Mouse (Mus musculus) spleen, adult 2 months (tissue): Measurements from ENCODE around the gene Atg3.

ENCODE experiments used
- CTCF ChIP-seq: fragments of 200-500 bp; IDR thresholded peaks from 2 replicates; pipeline ENCODE4 v1.5.1; 2011; ENCODE audit warnings: mild to moderate bottlenecking, inconsistent platforms; ENCODE audit not compliant: insufficient read depth, insufficient read length, insufficient replicate concordance; ENCODE audit errors: extremely low read depth
- POLR2A ChIP-seq: fragments of 200-500 bp; IDR thresholded peaks from 2 replicates; pipeline ENCODE4 v1.6.1; 2011; ENCODE audit warnings: low read depth, low read length, inconsistent platforms

DNA sequence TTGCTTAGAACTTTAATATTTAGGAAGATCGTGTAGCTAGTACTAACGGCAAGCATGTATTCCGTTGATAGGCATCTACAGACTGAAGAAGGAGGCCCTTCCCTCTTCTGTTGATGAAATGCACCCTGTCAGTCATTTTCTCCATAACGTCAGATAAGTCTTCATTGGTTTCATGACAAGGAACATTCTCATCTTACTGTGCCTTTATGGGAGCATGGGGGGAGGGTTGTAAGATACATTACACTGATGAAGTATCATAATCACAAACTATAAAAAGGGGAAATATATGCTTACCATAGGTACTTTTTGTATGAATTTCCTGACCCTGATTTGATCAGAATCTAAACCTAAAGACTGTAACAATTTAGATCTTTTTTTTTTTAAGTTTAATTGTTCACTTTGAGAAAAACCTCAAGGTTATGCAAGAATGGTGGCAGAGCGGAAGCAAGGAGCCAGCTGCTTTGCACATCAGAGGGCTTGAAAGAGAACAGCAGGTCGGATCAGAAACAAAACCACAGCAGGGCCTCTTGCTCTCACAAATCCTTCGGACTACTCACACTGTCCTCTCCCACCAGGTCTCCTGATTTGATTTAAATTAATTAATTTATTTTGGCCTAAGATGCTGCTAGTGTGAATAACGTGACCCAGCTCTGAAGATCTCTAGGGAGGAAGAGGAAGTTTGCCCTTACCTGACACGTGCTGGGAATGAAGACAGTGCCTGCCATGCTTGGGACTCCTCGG is 65.2 kb downstream of the Atg3 start, which contains the start of gene Btla:
- TF ChIP-seq CTCF: no peak
- TF ChIP-seq POLR2A: peak; percentile 74
